1 mouse cellular context compared by ENCODE assay signal in genomic region chr14:54352314-54352713, GRCm38 (mm10).
A peak's percentile ranks its signal among the peaks of the same experiment; 100 is the strongest.
TF ChIP-seq lines count a peak whose summit lies in the region.

No protein-coding gene starts in this region.

TF ChIP-seq in CH12.LX, 34 proteins besides CTCF, POLR2A, EP300 and RAD21 (continued from another document):
- TF ChIP-seq MEF2A (IDR thresholded peaks at IDR 0.05; ENCODE audit: borderline replicate concordance, low read depth, low read length) (peak; percentile 60; the same call in 1 of the 2 replicates), TBP (conservative IDR thresholded peaks at IDR 0.05; ENCODE audit: low read depth, low read length) (no peak), NELFE (IDR thresholded peaks at IDR 0.05; ENCODE audit: low read depth, low read length) (peak; percentile 60; the same call in 1 of the 2 replicates), MAX (IDR thresholded peaks at IDR 0.05; ENCODE audit: low read length) (peak; percentile 81)
